Mouse (Mus musculus) lung, embryonic 14.5 days (tissue): ENCODE data around the gene Klk1b5. TPM values are rescaled to one million over a fixed set of nuclear protein-coding genes. Genes with fewer than 3 reads are reported as not detected.

ENCODE experiments used
- ATAC-seq: fragments of 200-750 bp; cut with Nextera tagmentation; 2 replicates; pipeline ENCODE4 v1.8.0; 2017; ENCODE audit warnings: mild to moderate bottlenecking, moderate TSS enrichment, moderate library complexity; ENCODE audit not compliant: insufficient read depth
- DNase-seq: peaks from one replicate; pipeline ENCODE4 v3.0.0-alpha.2; 2015
- H3K27ac ChIP-seq: fragments of 300-500 bp; sonication (generic); 2 replicates; pipeline ENCODE4 v1.5.1; 2014; ENCODE audit warnings: low read depth, mild to moderate bottlenecking, moderate library complexity
- H3K27me3 ChIP-seq: fragments of 300-500 bp; sonication (generic); 2 replicates; pipeline ENCODE4 v1.6.1; 2014; ENCODE audit warnings: low read length, control low read depth; ENCODE audit not compliant: insufficient read depth
- H3K36me3 ChIP-seq: fragments of 300-500 bp; sonication (generic); 2 replicates; pipeline ENCODE4 v1.6.1; 2014; ENCODE audit warnings: control low read depth; ENCODE audit not compliant: insufficient read depth
- H3K4me1 ChIP-seq: fragments of 300-500 bp; sonication (generic); 2 replicates; pipeline ENCODE4 v1.6.1; 2014; ENCODE audit warnings: antibody characterized with exemption, control low read depth; ENCODE audit not compliant: insufficient read depth
- H3K4me2 ChIP-seq: fragments of 300-500 bp; sonication (generic); 2 replicates; pipeline ENCODE4 v1.6.1; 2014; ENCODE audit warnings: mild to moderate bottlenecking
- H3K4me3 ChIP-seq: fragments of 300-500 bp; sonication (generic); 2 replicates; pipeline ENCODE4 v1.5.1; 2014; ENCODE audit warnings: low read depth, low read length
- H3K9ac ChIP-seq: fragments of 300-500 bp; sonication (generic); 2 replicates; pipeline ENCODE4 v1.6.1; 2014
- H3K9me3 ChIP-seq: fragments of 300-500 bp; sonication (generic); 2 replicates; pipeline ENCODE4 v1.6.1; 2016; ENCODE audit warnings: low read depth, low read length, control low read depth
- CTCF ChIP-seq: IDR thresholded peaks from 2 replicates; pipeline ENCODE4 v1.5.1; 2016; ENCODE audit warnings: antibody characterized with exemption, low read depth
- WGBS: fragments of 180-500 bp; shearing (Covaris S2); extraction: QIAGEN DNeasy Blood & Tissue Kit; methylation state at CpG from one replicate; pipeline ENCODE4 v1.1.7; 2014; 5-methylcytosine and 5-hydroxymethylcytosine counted together
- polyA plus RNA-seq: library from polyadenylated mRNA; unstranded; fragments of >200 nt; fragmentation: Nextera tagmentation; extraction: Ambion mirVana; gene quantifications from 2 replicates; pipeline ENCODE4 v1.2.1, GENCODE M21; 2014

The Klk1b5 gene
- polyA plus RNA-seq, 1 experiment from 2014 or later, result not detected

- H3K4me1 ChIP-seq, result no peaks in the 10 kb centered on the region
- DNase-seq (no peak), ATAC-seq (no peak)
- WGBS, result 80% methylated on average over 2 of the region's 2 CpGs
- H3K36me3 ChIP-seq, result no peaks in the 10 kb centered on the region
- H3K27me3 ChIP-seq, result peaks cover 3% of the 10 kb centered on the region; the same call in 1 of the 2 replicates
- no peak overlapping the region for H3K4me2 ChIP-seq
- no peak overlapping the region for H3K4me3 ChIP-seq
- no peaks in the 10 kb centered on the region for H3K9me3 ChIP-seq
- no peak overlapping the region for H3K27ac ChIP-seq
- no peak for TF ChIP-seq CTCF
- H3K9ac ChIP-seq, result no peak overlapping the region
Observed at GRCm38 (mm10) chr7:44269397-44269796, 53.7 kb downstream of the Klk1b5 start.

Other genes with a start within 250 kb of the Klk1b5 start
- not detected in 2 replicates for gene Klk1b1, start 249.2 kb upstream of the Klk1b5 start, polyA plus RNA-seq
- not detected in 2 replicates for gene Klk1b9, start 239.9 kb upstream of the Klk1b5 start, polyA plus RNA-seq
- not detected in 2 replicates for gene Klk1b11, start 220.1 kb upstream of the Klk1b5 start, polyA plus RNA-seq
- gene Klk1b26, start 203.8 kb upstream of the Klk1b5 start, polyA plus RNA-seq, result not detected in 2 replicates
- gene Klk1b27, start 163.7 kb upstream of the Klk1b5 start, polyA plus RNA-seq, result not detected in 2 replicates
- gene Klk1b21, start 113.6 kb upstream of the Klk1b5 start, polyA plus RNA-seq, result not detected in 2 replicates
- not detected in 2 replicates for gene Klk1b22, start 103.3 kb upstream of the Klk1b5 start, polyA plus RNA-seq
- not detected in 2 replicates for gene Klk1b16, start 79.2 kb upstream of the Klk1b5 start, polyA plus RNA-seq
- not detected in 2 replicates for gene Klk1b24, start 27.7 kb upstream of the Klk1b5 start, polyA plus RNA-seq
- gene Klk1b3, start 17.8 kb upstream of the Klk1b5 start, polyA plus RNA-seq, result not detected in 2 replicates
- not detected in 2 replicates for gene Klk1b4, start 8.5 kb upstream of the Klk1b5 start, polyA plus RNA-seq
- gene Klk1, start 9.4 kb downstream of the Klk1b5 start, polyA plus RNA-seq, result 0.20 and 0.26 TPM in 2 replicates
- not detected in 2 replicates for gene Gm36864, start 20.2 kb downstream of the Klk1b5 start, polyA plus RNA-seq
- gene 1700028J19Rik, start 30.8 kb downstream of the Klk1b5 start, polyA plus RNA-seq, result 0.96 and 1.5 TPM in 2 replicates
- gene 2410002F23Rik, start 30.8 kb downstream of the Klk1b5 start, polyA plus RNA-seq, result 142 and 146 TPM in 2 replicates
- gene Acp4, start 41.4 kb downstream of the Klk1b5 start, polyA plus RNA-seq, result 0.11 TPM in 1 of 2 replicates, not detected in the other
- gene Gm15517, start 45.5 kb downstream of the Klk1b5 start, polyA plus RNA-seq, result not detected in 2 replicates
- gene Clec11a, start 91.0 kb downstream of the Klk1b5 start, polyA plus RNA-seq, result 1.8 TPM in 2 replicates
- 1.3 and 1.6 TPM in 2 replicates for gene Shank1, start 94.3 kb downstream of the Klk1b5 start, polyA plus RNA-seq
- 2.0 and 2.9 TPM in 2 replicates for gene Syt3, start 168.2 kb downstream of the Klk1b5 start, polyA plus RNA-seq
- 0.71 and 1.2 TPM in 2 replicates for gene 1700008O03Rik, start 169.9 kb downstream of the Klk1b5 start, polyA plus RNA-seq
- 1.5 TPM in 2 replicates for gene Lrrc4b, start 213.1 kb downstream of the Klk1b5 start, polyA plus RNA-seq
- gene Aspdh, start 249.4 kb downstream of the Klk1b5 start, polyA plus RNA-seq, result 0.28 TPM in 1 of 2 replicates, not detected in the other